Mouse (Mus musculus): ENCODE results near the gene Nphs2. TPM values are rescaled to one million over a fixed set of nuclear protein-coding genes. Genes with fewer than 3 reads are reported as not detected.

Nphs2 gene
- total RNA-seq, 1 experiment = not detected

DNA sequence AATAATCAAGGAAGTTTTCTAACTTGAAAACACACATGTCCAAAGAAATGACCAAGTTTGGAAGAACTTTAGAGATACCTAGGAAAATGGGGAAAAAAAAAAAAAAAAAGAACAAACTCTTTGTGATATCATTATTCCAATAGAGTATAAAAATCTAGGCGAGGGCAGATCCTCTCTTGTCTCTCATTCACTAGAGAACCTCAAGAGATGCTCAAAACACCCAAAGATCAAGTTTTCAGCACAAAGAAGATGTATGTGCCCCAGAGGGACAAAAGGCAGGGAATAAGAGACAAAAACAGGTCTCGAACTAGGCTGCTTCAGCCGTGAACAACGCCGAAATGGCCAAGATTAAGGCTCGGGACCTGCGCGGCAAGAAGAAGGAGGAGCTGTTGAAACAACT, 55.2 kb downstream of the Nphs2 start, which contains the start of gene Gm2000:
Gene Gm2000 (plus strand): TSS at position 301 of the 400 bp plus-strand sequence.
- H3K27ac ChIP-seq (ENCODE audit: insufficient read depth, low read depth, low read length, poor library complexity, severe bottlenecking) = no peak within 1 kb of the TSS
- no peak within 1 kb of the TSS for H3K9ac ChIP-seq (ENCODE audit: insufficient read depth, low read depth, low read length, poor library complexity, severe bottlenecking)
- no peak for TF ChIP-seq HCFC1 (IDR thresholded peaks at IDR 0.05; ENCODE audit: borderline replicate concordance, insufficient read depth, low read length)
- no peak for TF ChIP-seq MAFK (IDR thresholded peaks at IDR 0.05; ENCODE audit: insufficient read depth, low read depth, low read length)
- no peak for TF ChIP-seq ZC3H11A (IDR thresholded peaks at IDR 0.05; ENCODE audit: borderline replicate concordance, low read depth, low read length)
- no peak for TF ChIP-seq ZNF384 (IDR thresholded peaks at IDR 0.05; ENCODE audit: low read depth, low read length)
- no peak for TF ChIP-seq CHD2 (IDR thresholded peaks at IDR 0.05; ENCODE audit: low read depth, low read length)
- no peaks in the 10 kb centered on the region for H3K36me3 ChIP-seq (ENCODE audit: control insufficient read depth, insufficient read depth, low read length, poor library complexity, severe bottlenecking)
- H3K4me3 ChIP-seq (ENCODE audit: insufficient read depth in 1 of 2, low read depth in 1 of 2, low read length in 2 of 2, poor library complexity in 1 of 2, severe bottlenecking in 1 of 2) = no peak within 1 kb of the TSS
- DNase-seq (ENCODE audit: low read depth, low spot score) = no peak
- no peaks in the 10 kb centered on the region for H3K9me3 ChIP-seq (ENCODE audit: control insufficient read depth, insufficient read depth, low read depth, low read length)
- H3K4me1 ChIP-seq (ENCODE audit: control insufficient read depth in 2 of 2, insufficient read depth in 2 of 2, low read length in 2 of 2, poor library complexity in 1 of 2) = no peaks in the 10 kb centered on the region
- in situ Hi-C loops (cut with MboI; ENCODE audit: low sequenced_read_pairs in 2 of 2, unreplicated experiment in 2 of 2) = no loop called here

Other genes starting within 250 kb of the Nphs2 start
- 0.09 and 0.11 TPM in 2 replicates for gene Fam163a, start 105.7 kb upstream of the Nphs2 start, total RNA-seq (2012; rRNA removed)
- 1.6 and 1.7 TPM in 2 replicates for gene Tdrd5, start 7.1 kb upstream of the Nphs2 start, total RNA-seq (2012; rRNA removed)
- 350 and 385 TPM in 2 replicates for gene Gm2000, start 55.3 kb downstream of the Nphs2 start, total RNA-seq (2012; rRNA removed)
- 0.49 and 0.69 TPM in 2 replicates for gene Axdnd1, start 110.4 kb downstream of the Nphs2 start, total RNA-seq (2012; rRNA removed)
- 62.4 and 73.9 TPM in 2 replicates for gene Soat1, start 163.6 kb downstream of the Nphs2 start, total RNA-seq (2012; rRNA removed)
- gene Gm10031, start 213.3 kb downstream of the Nphs2 start, total RNA-seq (2012; rRNA removed) = 19.4 and 20.3 TPM in 2 replicates
- gene Abl2, start 248.1 kb downstream of the Nphs2 start, total RNA-seq (2012; rRNA removed) = 41.1 and 42.3 TPM in 2 replicates

Measured in ES-E14 (cell line).